Mouse (Mus musculus) ovary, postnatal 10 days (tissue): ENCODE measurements around the gene Lep.

Experiments used
- DNase-seq: peaks from one replicate; pipeline ENCODE4 v3.0.0; 2022; ENCODE audit warnings: low spot score

The Lep gene

GRCm38 (mm10) chr6:29059846-29060685 is at the start of gene Lep:
Gene Lep (plus strand): TSS chr6:29060220.
- no peak for DNase-seq

GRCm38 (mm10) chr6:29011651-29012050 is 48.4 kb upstream of the Lep start:
- DNase-seq = no peak

- no peak for DNase-seq
Observed at GRCm38 (mm10) chr6:29013216-29013615, 46.8 kb upstream of the Lep start.

- no peak for DNase-seq
Observed at GRCm38 (mm10) chr6:29016891-29017412, 43.1 kb upstream of the Lep start.

- no peak for DNase-seq
Observed at GRCm38 (mm10) chr6:29019756-29020720, 40.0 kb upstream of the Lep start.

GRCm38 (mm10) chr6:29020937-29021336 is 39.1 kb upstream of the Lep start:
- DNase-seq = no peak

- DNase-seq = no peak
Observed at GRCm38 (mm10) chr6:29021501-29021900, 38.5 kb upstream of the Lep start.

GRCm38 (mm10) chr6:29022115-29022514 is 37.9 kb upstream of the Lep start:
- no peak for DNase-seq

GRCm38 (mm10) chr6:29023206-29023967 is 36.6 kb upstream of the Lep start:
- DNase-seq = peak; percentile 39

- no peak for DNase-seq
Observed at GRCm38 (mm10) chr6:29024000-29024417, 36.0 kb upstream of the Lep start.

- no peak for DNase-seq
Observed at GRCm38 (mm10) chr6:29025796-29026482, 34.1 kb upstream of the Lep start.

- DNase-seq = no peak
Observed at GRCm38 (mm10) chr6:29026766-29027165, 33.3 kb upstream of the Lep start.

- no peak for DNase-seq
Observed at GRCm38 (mm10) chr6:29028129-29028528, 31.9 kb upstream of the Lep start.

- DNase-seq = no peak
Observed at GRCm38 (mm10) chr6:29029521-29029920, 30.5 kb upstream of the Lep start.

GRCm38 (mm10) chr6:29031216-29031615 is 28.8 kb upstream of the Lep start:
- peak; percentile 33 for DNase-seq

GRCm38 (mm10) chr6:29031704-29032310 is 28.2 kb upstream of the Lep start:
- no peak for DNase-seq

GRCm38 (mm10) chr6:29032411-29032810 is 27.6 kb upstream of the Lep start:
- DNase-seq = no peak

GRCm38 (mm10) chr6:29033981-29034646 is 25.9 kb upstream of the Lep start:
- DNase-seq = no peak

GRCm38 (mm10) chr6:29036698-29037097 is 23.3 kb upstream of the Lep start:
- DNase-seq = no peak

GRCm38 (mm10) chr6:29040266-29040665 is 19.8 kb upstream of the Lep start:
- no peak for DNase-seq
